Mouse (Mus musculus) liver, adult 2 months (tissue): Measurements from ENCODE around the gene Cdh13.

Experiments used
- CTCF ChIP-seq: fragments of 200-500 bp; IDR thresholded peaks from 2 replicates; pipeline ENCODE4 v1.5.1; 2011; ENCODE audit warnings: low read depth, low read length, control low read depth
- POLR2A ChIP-seq: fragments of 200-500 bp; IDR thresholded peaks from 2 replicates; pipeline ENCODE4 v1.6.1; 2011; ENCODE audit warnings: low read length, control low read depth; ENCODE audit not compliant: insufficient read depth; ENCODE audit errors: extremely low read depth

- TF ChIP-seq CTCF, result no peak
- no peak for TF ChIP-seq POLR2A
Measured at GRCm38 (mm10) chr8:119039358-119039757, 755.8 kb downstream of the Cdh13 start.
